Mouse (Mus musculus) erythroblast, embryonic 14.5 days (primary cell): Measurements from ENCODE around the gene Rbl2.

ENCODE experiments used
- GATA1 ChIP-seq: IDR thresholded peaks from 2 replicates; pipeline ENCODE4 v1.6.1; 2012; ENCODE audit warnings: low read length, inconsistent platforms, mixed read lengths
- TAL1 ChIP-seq: IDR thresholded peaks from 3 replicates; pipeline ENCODE4 v1.6.1; 2012; ENCODE audit warnings: low read length, inconsistent platforms, mixed read lengths

GRCm38 (mm10) chr8:91134659-91135058, 64.8 kb downstream of the Rbl2 start:
- TF ChIP-seq GATA1 (no peak), TAL1 (no peak)
